Mouse (Mus musculus) spleen, postnatal 36 days (tissue): ENCODE measurements around the gene Clstn2.

Source experiments
- DNase-seq, 2 experiments: peaks; one replicate each; pipeline ENCODE4 v3.0.0; 2022; ENCODE audit warnings: low spot score in 2 of 2, mixed read lengths in 1 of 2

Clstn2 gene

GRCm38 (mm10) chr9:97679878-97680277, 353.1 kb downstream of the Clstn2 start:
- DNase-seq = no peak

- no peak for DNase-seq
Observed at GRCm38 (mm10) chr9:97679106-97679505, 353.9 kb downstream of the Clstn2 start.

DNA sequence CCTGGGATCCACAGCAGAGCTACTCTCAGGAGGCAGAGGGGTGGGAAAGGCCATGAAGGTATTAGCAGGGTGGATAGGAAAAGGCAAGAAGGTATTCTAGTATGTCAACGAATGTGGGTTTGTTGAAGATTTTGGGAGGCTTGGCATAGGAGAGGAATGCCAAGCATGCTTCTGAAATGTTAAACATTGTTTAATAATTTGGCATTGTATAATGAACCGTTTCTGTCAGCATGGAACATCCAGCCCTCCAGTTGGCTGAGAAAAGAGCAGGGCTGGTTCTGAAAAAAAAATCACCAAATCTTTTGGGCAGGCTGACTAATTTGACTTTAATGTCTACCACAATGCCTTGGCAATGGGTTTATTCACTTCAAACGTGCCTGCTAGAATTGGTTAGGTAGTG, 355.9 kb downstream of the Clstn2 start:
- no peak for DNase-seq

DNA sequence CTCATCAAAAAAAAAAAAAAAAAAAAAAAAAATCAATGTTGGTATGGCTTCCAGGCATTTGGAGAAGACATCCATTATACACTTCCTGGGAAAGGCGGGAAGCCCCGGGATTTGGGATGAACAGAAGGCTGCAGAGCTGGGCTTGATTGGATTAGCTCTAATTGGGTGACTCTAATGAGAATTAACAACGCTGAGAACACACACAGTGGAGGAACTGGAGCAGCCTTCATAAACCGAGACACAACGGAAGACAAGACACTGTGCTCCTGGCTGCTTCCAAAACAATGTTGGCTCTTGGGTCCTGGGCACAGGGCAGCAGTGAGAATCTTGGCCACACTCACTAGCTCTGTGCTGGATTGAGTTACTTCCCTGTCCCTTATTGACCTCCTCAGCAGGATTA, 360.3 kb downstream of the Clstn2 start:
- DNase-seq = no peak

- DNase-seq = no peak
Observed at GRCm38 (mm10) chr9:97672224-97672623, 360.8 kb downstream of the Clstn2 start.

- DNase-seq = no peak
Observed at GRCm38 (mm10) chr9:97670666-97671065, 362.3 kb downstream of the Clstn2 start.

DNA sequence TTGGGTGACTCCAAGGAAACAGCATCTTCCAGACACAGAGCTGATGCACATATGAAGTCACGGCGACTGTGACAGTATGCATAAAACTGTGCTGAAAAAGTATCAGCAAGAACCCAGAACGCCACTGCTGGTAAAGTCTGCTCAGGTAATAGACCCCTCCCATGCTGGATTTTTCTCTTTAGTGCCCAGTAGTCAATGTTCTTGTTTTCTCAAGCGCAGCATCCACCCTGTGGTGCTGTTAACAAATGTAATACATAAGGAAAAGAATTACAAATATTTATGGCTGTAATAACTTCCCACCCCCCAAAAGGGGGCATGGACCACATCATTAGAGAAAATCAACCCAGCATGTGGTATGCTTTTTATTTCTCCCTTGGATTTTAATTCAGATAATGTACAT, 372.0 kb downstream of the Clstn2 start:
- DNase-seq = no peak

- DNase-seq = no peak
Observed at GRCm38 (mm10) chr9:97658736-97659135, 374.2 kb downstream of the Clstn2 start.

DNA sequence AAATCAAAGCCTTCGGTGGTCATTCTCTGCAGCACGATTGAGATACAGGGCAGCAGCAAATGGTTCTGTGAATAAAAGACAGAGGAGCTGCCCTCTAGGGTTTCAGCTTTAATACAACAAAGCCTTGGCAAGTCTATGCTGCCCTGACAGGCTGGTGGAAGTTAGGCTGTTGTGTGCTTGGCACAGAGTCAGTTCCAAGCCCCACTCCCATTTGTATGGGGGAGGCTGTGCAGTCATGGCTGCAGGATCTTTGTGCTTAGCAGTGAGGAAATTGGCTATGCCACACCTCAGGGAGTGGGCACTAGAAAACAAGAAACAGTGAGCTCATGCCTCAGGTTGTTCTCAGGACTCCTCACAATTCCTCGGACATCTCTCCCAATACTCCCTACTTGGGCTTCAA, 384.6 kb downstream of the Clstn2 start:
- DNase-seq = no peak

- no peak for DNase-seq
Observed at GRCm38 (mm10) chr9:97645746-97646145, 387.2 kb downstream of the Clstn2 start.

- no peak for DNase-seq
Observed at GRCm38 (mm10) chr9:97642396-97642795, 390.6 kb downstream of the Clstn2 start.

DNA sequence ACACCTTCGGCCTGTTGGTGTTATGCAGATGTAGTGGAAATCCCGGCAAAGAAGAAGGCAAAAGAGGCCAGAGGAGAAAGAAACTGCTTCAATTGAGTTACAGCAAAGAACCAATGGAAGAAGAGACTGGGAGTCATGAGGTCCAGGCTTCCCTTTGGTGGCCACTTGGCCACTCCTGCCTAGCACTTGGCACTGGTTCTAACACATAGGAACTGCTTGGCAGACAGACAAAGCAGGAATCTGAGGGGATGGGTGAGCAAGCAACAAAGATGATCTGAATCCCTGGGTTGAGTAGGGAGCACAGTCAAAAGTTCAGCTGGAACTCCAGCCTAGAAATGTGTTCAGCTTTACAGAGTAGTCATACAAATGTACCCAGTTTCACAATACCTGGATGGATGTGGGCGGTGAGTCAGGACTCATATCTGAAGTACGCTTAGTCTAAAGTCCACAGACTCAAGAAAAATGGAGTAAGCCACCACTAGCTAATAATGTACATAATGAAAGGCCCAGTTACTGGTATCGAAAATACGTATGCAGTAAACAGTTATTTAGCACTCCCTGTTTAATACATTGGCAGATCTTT, 392.9 kb downstream of the Clstn2 start:
- no peak for DNase-seq

DNA sequence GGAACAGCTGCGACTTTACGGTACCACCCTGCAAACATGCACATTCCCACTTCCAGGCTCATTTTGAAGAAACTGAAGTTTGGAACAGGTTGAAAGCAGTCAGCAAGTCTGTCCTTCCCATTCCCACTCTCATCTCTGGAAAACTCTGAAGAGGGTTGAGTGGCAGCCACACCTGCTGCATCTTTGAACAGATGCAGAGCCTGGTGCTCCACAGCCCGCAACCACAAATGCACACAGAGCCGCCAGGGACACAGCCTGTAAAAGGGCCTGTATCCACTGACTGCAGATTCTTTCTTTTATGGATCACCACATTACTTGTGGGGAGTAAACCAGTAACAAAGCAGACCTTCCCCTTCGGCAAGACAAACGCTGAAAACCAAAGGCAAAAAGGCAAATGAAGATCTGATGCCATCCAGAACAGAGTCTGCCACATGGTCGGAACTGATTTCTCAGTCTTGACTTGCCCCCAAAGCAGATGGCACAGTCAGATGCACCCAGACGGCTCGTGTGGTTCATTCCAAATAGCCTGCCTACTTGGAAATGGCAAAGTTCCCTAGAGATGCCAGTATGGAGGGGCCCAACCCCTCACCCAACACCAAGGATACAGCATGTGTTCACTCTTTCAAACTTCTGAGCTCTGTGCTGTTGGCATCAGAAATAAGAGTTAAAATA, 394.2 kb downstream of the Clstn2 start:
- no peak for DNase-seq

- DNase-seq = no peak
Observed at GRCm38 (mm10) chr9:97635351-97635750, 397.6 kb downstream of the Clstn2 start.

DNA sequence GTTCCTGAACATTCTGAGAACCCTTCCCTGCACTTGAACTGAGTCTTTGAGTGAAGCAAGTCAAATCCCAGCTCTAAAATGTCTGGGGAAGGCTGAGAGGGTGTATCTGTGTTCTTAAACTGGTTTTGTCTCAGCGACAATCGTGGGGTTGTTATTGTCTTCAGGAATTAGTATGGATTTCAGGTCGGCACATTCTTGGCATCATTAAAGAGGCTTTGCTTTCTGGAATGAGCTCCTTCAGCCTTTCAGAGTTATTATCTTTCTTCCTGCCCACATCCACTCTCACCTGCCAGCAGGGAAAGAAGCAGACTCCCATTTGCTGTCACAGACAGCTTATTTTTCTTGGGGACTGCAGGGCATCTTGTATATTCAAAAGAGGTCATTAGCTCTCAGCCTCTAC, 398.1 kb downstream of the Clstn2 start:
- DNase-seq = no peak

DNA sequence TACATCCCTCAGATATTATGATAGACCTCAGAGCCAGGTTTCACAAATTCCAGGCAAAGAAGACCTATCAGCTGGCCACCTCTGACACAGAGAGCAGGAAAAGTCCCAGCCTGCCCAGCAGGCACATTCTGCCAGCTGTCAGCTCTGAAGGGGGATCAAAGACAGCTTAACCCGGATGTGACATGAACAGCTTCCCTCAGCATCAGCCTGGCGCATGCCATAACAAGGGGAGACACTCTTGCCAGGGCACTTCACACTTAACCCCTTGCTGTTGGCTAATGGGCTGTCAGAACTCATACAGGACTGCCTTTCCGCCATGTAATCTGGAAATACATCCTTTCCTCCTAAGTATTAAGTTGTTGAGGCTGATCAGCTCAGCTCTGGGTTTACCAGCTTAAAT, 403.8 kb downstream of the Clstn2 start:
- DNase-seq = no peak

DNA sequence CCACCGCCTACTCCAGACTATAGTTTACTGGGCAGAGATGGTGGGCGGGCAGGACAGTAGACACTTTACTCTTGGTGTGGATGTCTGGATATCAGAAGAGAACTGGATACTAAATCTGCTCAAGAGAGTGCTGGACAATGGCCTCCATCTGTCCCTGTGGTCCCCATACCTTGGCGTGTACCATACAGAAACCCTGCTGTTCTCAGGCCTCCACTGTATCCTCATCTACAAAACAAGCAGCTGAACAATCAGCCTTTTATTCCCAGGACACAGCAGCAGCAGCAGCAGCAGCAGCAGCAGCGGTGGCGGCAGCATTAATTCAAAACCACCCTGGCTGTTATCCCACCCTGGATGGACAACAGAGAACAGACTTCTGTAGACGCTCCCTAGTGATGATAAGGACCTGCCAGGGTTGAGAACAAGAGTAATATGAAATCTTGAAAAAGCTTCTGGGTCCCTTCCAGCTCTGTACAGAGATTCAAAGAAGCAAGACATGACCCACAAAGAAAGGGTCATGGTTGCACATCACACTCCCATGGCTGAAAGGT, 404.5 kb downstream of the Clstn2 start:
- DNase-seq = no peak

DNA sequence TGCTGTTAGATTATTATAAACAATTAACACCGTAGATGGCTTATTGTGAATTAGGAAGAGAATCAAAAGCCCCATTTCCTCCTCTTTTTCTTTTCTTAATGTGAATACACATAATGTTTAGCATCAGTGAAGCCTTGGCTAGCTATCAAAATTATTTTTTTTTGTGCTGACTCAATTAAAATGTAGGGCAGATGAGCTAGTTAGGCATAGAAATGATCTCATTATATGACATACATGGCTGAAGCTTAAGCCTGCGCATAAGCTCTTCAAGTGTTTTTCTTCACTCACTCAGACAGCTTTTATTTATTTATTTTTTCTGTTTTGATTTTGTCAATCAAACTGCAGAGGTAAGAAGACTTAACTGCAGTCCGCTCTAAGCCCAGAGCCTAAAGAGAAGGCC, 405.1 kb downstream of the Clstn2 start:
- no peak for DNase-seq

- DNase-seq = no peak
Observed at GRCm38 (mm10) chr9:97610566-97610965, 422.4 kb downstream of the Clstn2 start.

DNA sequence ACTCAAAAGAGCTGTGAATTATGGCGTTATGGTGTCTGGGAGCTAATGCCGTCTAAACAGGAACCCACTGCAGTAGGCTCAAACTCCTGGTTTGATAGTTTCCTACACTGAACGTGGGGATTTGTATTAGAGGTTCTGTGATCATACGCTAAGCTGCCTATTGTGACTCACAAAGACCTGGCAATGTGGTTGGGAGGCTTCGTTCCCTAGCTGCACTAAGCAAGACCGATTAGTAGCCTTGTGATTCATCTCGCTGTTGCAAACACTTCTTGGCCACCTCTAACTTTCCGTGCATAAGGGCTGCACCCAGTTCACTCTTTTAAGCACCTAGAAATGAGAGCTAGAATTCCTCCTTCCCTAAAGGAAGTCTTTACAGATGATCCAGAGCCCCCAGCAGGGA, 429.3 kb downstream of the Clstn2 start:
- DNase-seq = no peak

DNA sequence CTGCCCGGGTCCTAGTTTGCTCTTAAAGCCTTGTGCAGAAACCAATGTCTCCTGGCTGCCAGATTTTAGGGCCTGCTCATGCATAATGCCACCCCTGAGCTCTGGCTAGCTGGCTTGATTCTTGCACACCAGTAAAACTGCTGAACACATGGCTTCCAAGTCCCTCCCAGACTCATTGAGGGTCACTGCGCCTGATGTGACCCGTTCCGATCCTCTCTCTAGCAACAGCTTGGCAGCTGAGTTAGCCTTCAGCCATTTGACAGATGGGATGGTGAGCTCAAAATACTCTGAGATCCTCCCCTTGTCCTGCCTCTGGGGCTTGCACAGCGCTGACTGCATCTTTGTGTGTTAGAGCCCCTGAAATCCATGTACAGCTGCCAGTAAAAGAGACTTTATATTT, 430.5 kb downstream of the Clstn2 start:
- no peak for DNase-seq

DNA sequence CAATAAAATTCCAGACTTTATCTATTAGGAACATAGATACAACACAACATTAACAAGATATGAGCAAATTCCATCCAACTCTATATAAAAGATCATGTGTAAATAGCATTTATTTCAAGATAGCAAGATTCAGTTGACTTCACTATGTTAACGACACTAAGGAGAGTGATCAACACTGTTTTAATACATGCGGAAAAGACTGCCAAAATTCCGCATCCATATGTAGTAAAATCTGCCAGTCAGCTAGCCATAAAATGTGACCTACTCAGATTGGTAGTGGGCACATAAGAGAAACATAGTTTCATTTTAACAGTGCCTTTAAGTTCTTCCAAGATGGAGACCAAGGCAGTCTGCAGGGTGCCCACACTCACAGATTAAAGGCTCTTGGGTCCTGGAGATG, 434.0 kb downstream of the Clstn2 start:
- DNase-seq = no peak

DNA sequence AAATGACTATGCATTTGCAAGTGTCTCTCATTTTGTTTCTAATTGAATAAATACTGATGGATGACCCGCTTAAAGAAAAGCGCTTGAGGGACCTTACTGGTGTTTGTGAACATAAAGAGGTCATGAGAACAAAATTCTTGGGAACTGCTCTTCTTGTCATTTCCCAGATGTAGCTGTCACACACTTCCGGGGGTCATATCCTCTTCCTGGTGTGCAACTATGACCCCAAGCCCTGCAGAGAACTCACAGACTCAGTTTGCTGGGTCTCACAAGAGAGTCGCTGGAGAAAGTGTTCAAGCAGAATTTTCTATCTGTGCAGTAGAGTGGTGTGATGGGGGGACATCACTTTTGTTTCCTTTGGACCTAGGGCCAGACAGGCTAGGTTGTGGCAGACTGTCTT, 442.3 kb downstream of the Clstn2 start:
- DNase-seq = no peak

- no peak for DNase-seq
Observed at GRCm38 (mm10) chr9:97570881-97571280, 462.1 kb downstream of the Clstn2 start.
